Mouse (Mus musculus) forebrain, embryonic 10.5 days (tissue): ENCODE results near the gene Rffl. TPM values are rescaled to one million over a fixed set of nuclear protein-coding genes. Genes with fewer than 3 reads are reported as not detected.
A peak's percentile ranks its signal among the peaks of the same experiment; 100 is the strongest.

Experiments used
- DNase-seq: peaks from one replicate; pipeline ENCODE4 v3.0.0-alpha.2; 2017; ENCODE audit warnings: low spot score; ENCODE audit errors: extremely low spot score
- H3K27ac ChIP-seq: fragments of 300-500 bp; sonication (generic); 2 replicates; pipeline ENCODE4 v1.5.1; 2016; ENCODE audit warnings: mild to moderate bottlenecking
- H3K27me3 ChIP-seq: fragments of 300-500 bp; sonication (generic); 2 replicates; pipeline ENCODE4 v1.6.1; 2016; ENCODE audit warnings: mild to moderate bottlenecking; ENCODE audit not compliant: poor library complexity, severe bottlenecking
- H3K36me3 ChIP-seq: fragments of 300-500 bp; sonication (generic); replicated peaks from 2 replicates; pipeline ENCODE4 v1.6.1; 2016; ENCODE audit warnings: mild to moderate bottlenecking, moderate library complexity
- H3K4me1 ChIP-seq: fragments of 300-500 bp; sonication (generic); 2 replicates; pipeline ENCODE4 v1.6.1; 2016
- H3K4me3 ChIP-seq: fragments of 300-500 bp; sonication (generic); 2 replicates; pipeline ENCODE4 v1.5.1; 2016; ENCODE audit warnings: mild to moderate bottlenecking, moderate library complexity
- H3K9me3 ChIP-seq: fragments of 300-500 bp; sonication (generic); 2 replicates; pipeline ENCODE4 v1.6.1; 2016; ENCODE audit warnings: mild to moderate bottlenecking, moderate library complexity
- WGBS: fragments of 180-500 bp; shearing (Covaris S2); methylation state at CpG from one replicate; pipeline ENCODE4 v1.1.7; 2016; 5-methylcytosine and 5-hydroxymethylcytosine counted together
- polyA plus RNA-seq: library from polyadenylated mRNA; unstranded; fragments of >200 nt; fragmentation: Nextera tagmentation; extraction: Ambion mirVana; gene quantifications from 2 replicates; pipeline ENCODE4 v1.2.1, GENCODE M21; 2016

Rffl gene
- 8.8 and 9.5 TPM in 2 replicates for polyA plus RNA-seq

GRCm38 (mm10) chr11:82871031-82871446 lies at the start of gene Rffl:
TSS of gene Rffl (minus strand) at chr11:82871210.
- H3K27ac ChIP-seq: peak within 1 kb of the TSS; percentile 87
- no peaks in the 10 kb centered on the region for H3K9me3 ChIP-seq
- peaks cover 27% of the 10 kb centered on the region for H3K4me1 ChIP-seq
- DNase-seq: peak; percentile 89
- WGBS: under 1% methylated on average over 43 of the region's 43 CpGs
- H3K36me3 ChIP-seq: no peaks in the 10 kb centered on the region
- H3K27me3 ChIP-seq: peaks cover 8% of the 10 kb centered on the region; the same call in 1 of the 2 replicates
- peak within 1 kb of the TSS; percentile 87 for H3K4me3 ChIP-seq

- Histone ChIP-seq H3K4me3 (no peak overlapping the region), H3K27me3 (peaks cover 49% of the 10 kb centered on the region), H3K27ac (no peak overlapping the region), H3K36me3 (no peaks in the 10 kb centered on the region), H3K9me3 (no peaks in the 10 kb centered on the region), H3K4me1 (no peaks in the 10 kb centered on the region)
- WGBS: 53% methylated on average over 10 of the region's 10 CpGs
- DNase-seq: no peak
These were observed 49.8 kb upstream of the Rffl start for GRCm38 (mm10) chr11:82920768-82921167.

- Histone ChIP-seq H3K4me3 (peak overlapping the region; percentile 39), H3K4me1 (peaks cover 6% of the 10 kb centered on the region; the same call in 1 of the 2 replicates), H3K36me3 (no peaks in the 10 kb centered on the region), H3K9me3 (no peaks in the 10 kb centered on the region), H3K27ac (no peak overlapping the region), H3K27me3 (peaks cover 46% of the 10 kb centered on the region)
- DNase-seq: peak; percentile 86
- 9% methylated on average over 16 of the region's 16 CpGs for WGBS
These were observed 43.8 kb upstream of the Rffl start for GRCm38 (mm10) chr11:82914711-82915352.

GRCm38 (mm10) chr11:82910679-82911389 lies 39.8 kb upstream of the Rffl start:
- Histone ChIP-seq H3K27me3 (peaks cover 38% of the 10 kb centered on the region), H3K4me3 (no peak overlapping the region), H3K36me3 (peaks cover 16% of the 10 kb centered on the region), H3K9me3 (no peaks in the 10 kb centered on the region), H3K4me1 (peaks cover 20% of the 10 kb centered on the region), H3K27ac (no peak overlapping the region)
- WGBS: 83% methylated on average over 11 of the region's 11 CpGs
- DNase-seq: no peak

DNA sequence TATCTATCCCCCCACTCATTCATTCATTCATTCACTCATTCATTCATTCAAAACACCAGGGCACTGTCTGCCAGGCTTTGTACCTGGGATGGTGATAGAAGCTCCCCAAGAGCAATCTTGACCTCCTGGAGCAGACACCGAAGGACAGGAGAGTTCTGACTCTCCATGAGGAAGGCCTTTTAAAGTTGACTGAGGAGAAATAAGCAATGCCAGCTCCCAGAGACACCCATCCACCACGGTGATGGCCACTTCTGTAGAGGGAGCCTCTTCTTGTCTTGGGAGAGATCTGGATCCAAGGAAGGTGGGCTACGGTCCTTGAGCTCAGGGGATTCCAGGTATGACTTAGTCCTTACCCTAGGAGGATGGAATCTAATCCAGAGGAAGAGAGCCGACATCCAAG lies 39.2 kb upstream of the Rffl start, which contains the start of gene Unc45b:
Unc45b (plus strand) TSS at position 301 of the 400 bp plus-strand sequence.
- peaks cover 38% of the 10 kb centered on the region for H3K27me3 ChIP-seq
- H3K4me1 ChIP-seq: peaks cover 20% of the 10 kb centered on the region
- no peak within 1 kb of the TSS for H3K27ac ChIP-seq
- DNase-seq: no peak
- peaks cover 22% of the 10 kb centered on the region for H3K36me3 ChIP-seq
- 84% methylated on average over 4 of the region's 4 CpGs for WGBS
- no peak within 1 kb of the TSS for H3K4me3 ChIP-seq
- no peaks in the 10 kb centered on the region for H3K9me3 ChIP-seq

DNA sequence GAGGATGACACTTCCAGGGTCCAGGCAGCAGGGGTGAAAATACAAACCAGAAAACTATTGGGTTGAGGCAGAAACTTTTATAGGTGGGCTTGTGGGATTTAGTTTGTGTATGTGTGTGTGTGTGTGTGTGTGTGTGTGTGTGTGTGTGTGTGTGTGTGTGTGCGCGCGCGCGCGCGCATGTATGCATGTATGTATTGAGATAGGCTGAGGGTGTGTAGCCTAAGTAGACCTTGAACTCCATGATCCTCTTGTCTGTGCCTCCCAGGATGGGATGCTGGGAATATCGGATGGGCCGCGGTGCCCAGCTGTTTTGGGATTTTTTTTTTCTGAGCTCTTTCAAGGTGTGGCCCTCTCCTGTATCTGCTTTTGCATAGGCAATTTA lies 37.6 kb upstream of the Rffl start:
- Histone ChIP-seq H3K36me3 (peaks cover 38% of the 10 kb centered on the region), H3K27me3 (peaks cover 28% of the 10 kb centered on the region), H3K4me1 (peaks cover 15% of the 10 kb centered on the region), H3K27ac (peak overlapping the region; percentile 89), H3K4me3 (peak overlapping the region; percentile 90), H3K9me3 (no peaks in the 10 kb centered on the region)
- WGBS: 60% methylated on average over 10 of the region's 10 CpGs
- DNase-seq: no peak

- H3K27ac ChIP-seq: peak within 1 kb of the TSS; percentile 89
- WGBS: 2% methylated on average over 73 of the region's 73 CpGs
These were observed 36.9 kb upstream of the Rffl start, which contains the start of gene Nle1 for GRCm38 (mm10) chr11:82907651-82908607. TSS of gene Nle1 (minus strand) at chr11:82908411.

DNA sequence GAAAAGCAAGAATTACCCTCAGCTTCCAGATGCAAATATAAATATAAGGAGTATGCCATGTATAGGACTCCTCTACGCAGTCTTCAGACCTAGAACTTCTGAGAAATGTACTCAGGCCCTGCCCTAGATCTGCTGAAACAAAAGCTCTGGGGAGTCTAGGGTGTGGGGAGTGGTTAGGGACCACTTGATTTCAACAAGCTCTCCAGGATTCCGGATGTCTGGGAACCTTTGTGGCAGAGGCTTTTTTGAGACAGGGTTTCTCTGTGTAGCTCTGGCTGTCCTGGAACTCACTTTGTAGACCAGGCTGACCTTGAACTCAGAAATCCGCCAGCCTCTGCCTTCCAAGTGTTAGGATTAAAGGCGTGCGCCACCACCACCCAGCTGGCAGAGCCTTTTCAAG lies 34.8 kb upstream of the Rffl start:
- DNase-seq: no peak
- WGBS: 89% methylated on average over 5 of the region's 5 CpGs

More at GRCm38 (mm10) chr11:82907651-82908607, 36.9 kb upstream of the Rffl start, which contains the start of gene Nle1:
- peak; percentile 93 for DNase-seq
- Histone ChIP-seq H3K27me3 (peaks cover 22% of the 10 kb centered on the region), H3K4me3 (peak within 1 kb of the TSS; percentile 90), H3K36me3 (peaks cover 45% of the 10 kb centered on the region), H3K9me3 (no peaks in the 10 kb centered on the region), H3K4me1 (peaks cover 15% of the 10 kb centered on the region)

GRCm38 (mm10) chr11:82904952-82905351 lies 33.9 kb upstream of the Rffl start:
- WGBS: 71% methylated on average over 8 of the region's 8 CpGs
- Histone ChIP-seq H3K9me3 (no peaks in the 10 kb centered on the region), H3K27me3 (0 out of 2 replicates have a peak, but pooled peaks cover 5% of the 10 kb centered on the region), H3K4me1 (peaks cover 15% of the 10 kb centered on the region), H3K27ac (no peak overlapping the region), H3K36me3 (peaks cover 75% of the 10 kb centered on the region), H3K4me3 (no peak overlapping the region)
- no peak for DNase-seq

More for the DNA sequence above, 34.8 kb upstream of the Rffl start:
- H3K4me3 ChIP-seq: no peak overlapping the region
- H3K9me3 ChIP-seq: no peaks in the 10 kb centered on the region
- H3K27me3 ChIP-seq: 0 out of 2 replicates have a peak, but pooled peaks cover 7% of the 10 kb centered on the region
- peaks cover 66% of the 10 kb centered on the region for H3K36me3 ChIP-seq
- no peak overlapping the region for H3K27ac ChIP-seq
- peaks cover 15% of the 10 kb centered on the region for H3K4me1 ChIP-seq

DNA sequence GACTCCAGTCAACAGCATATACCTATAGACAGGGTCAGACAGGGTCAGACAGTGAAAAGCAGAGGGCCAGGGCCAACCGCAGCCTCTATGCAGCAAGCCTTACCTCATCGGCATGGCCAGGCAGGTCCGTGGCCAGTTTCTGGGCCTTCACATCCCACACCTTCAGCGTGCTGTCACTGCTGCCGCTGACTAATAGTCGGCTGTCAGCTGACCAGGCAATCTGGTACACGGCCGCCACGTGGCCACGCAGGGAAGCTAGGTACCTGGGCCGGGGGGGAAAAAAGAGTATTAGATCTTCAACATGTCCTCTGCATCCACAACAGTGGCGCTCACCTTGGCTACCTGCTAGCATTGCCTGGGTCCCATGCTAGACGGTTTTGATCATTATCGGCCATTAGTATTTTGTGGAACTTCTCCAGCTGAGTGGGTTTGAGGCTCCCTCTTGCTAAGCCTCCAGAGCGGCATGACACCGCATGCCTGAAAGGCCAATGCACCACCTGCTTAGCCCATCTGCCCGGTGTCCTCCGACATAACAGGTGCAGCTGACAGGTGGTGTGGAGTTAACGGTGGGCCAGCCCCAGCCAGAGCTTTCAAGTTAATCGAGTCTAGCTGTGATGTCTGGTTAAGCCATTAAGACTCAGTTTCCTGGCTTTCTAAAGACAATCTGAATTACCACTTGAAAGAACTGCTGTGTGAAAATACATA lies 30.7 kb upstream of the Rffl start:
- no peaks in the 10 kb centered on the region for H3K27me3 ChIP-seq
- no peak overlapping the region for H3K4me3 ChIP-seq
- H3K4me1 ChIP-seq: no peaks in the 10 kb centered on the region
- H3K36me3 ChIP-seq: peaks cover 98% of the 10 kb centered on the region
- DNase-seq: no peak
- no peaks in the 10 kb centered on the region for H3K9me3 ChIP-seq
- H3K27ac ChIP-seq: no peak overlapping the region
- WGBS: 95% methylated on average over 20 of the region's 20 CpGs

GRCm38 (mm10) chr11:82899720-82900119 lies 28.7 kb upstream of the Rffl start:
- Histone ChIP-seq H3K27me3 (no peaks in the 10 kb centered on the region), H3K4me3 (no peak overlapping the region), H3K9me3 (no peaks in the 10 kb centered on the region), H3K27ac (no peak overlapping the region), H3K4me1 (no peaks in the 10 kb centered on the region), H3K36me3 (peaks cover 77% of the 10 kb centered on the region)
- WGBS: 94% methylated on average over 5 of the region's 5 CpGs
- DNase-seq: no peak

DNA sequence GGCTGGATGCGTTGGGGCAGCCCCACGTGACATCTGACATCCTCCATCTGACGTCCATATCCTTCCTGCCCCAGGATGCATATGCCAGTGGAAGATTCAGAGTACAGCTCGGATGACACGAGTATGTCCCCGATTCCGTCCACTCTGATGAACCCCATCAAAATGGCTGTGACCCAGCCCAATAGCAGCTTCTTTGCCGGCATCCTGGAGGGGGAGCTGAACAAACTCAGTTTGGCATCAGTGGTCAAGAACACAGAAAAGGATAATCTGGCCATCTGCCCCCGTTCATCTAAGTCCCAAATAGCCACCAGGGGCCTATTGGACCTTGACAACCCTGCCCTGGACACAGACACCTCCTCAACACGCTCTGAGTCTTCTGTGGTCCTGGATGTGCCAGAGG lies 26.5 kb upstream of the Rffl start:
- H3K4me3 ChIP-seq: no peak overlapping the region
- H3K9me3 ChIP-seq: no peaks in the 10 kb centered on the region
- 92% methylated on average over 10 of the region's 10 CpGs for WGBS
- H3K4me1 ChIP-seq: no peaks in the 10 kb centered on the region
- H3K36me3 ChIP-seq: peaks cover 55% of the 10 kb centered on the region
- DNase-seq: no peak
- no peak overlapping the region for H3K27ac ChIP-seq
- H3K27me3 ChIP-seq: no peaks in the 10 kb centered on the region
